Mouse (Mus musculus): ENCODE results near the gene Ncoa3.
A peak's percentile ranks its signal among the peaks of the same experiment; 100 is the strongest.

Ncoa3 gene

DNA sequence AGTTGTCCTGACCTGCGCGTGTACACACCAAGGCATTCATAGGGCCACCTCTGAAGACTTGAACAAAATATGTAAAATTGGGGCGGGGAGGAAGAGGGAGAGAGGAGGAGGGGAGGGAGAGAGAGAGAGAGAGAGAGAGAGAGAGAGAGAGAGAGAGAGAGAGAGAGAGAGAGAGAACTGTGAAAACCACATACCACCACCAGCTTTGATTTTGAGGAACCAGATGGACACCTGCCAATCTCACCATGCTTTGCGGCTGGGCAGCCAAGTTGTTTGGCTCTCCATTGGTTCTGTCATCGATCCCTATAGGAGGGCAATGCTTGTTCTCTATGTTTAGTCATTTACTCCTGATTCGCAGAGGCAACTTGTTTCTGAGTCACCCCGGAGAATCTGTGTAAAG lies 21.7 kb upstream of the Ncoa3 start:
- no peak for DNase-seq (ENCODE audit: low read depth, low spot score)

DNA sequence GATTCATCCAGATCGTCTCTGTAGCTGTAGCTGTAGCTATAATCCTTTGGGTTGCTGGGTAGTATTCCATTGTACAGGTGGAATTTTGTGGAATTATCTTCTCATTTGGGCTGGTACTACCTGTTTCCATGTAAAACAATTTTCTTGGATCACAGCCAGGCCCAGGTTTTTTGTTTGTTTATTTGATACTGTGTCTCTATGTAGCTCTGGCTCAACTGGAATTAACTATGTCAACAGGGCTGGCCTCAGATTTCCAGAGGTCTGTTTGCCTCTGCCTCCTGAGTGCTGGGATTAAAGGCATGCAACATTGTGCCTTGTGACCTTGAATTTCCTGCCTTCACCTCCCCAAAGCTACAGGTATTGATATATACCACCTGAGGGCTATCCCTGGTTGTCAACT lies 18.1 kb upstream of the Ncoa3 start:
- no peak for DNase-seq (ENCODE audit: low read depth, low spot score)

DNA sequence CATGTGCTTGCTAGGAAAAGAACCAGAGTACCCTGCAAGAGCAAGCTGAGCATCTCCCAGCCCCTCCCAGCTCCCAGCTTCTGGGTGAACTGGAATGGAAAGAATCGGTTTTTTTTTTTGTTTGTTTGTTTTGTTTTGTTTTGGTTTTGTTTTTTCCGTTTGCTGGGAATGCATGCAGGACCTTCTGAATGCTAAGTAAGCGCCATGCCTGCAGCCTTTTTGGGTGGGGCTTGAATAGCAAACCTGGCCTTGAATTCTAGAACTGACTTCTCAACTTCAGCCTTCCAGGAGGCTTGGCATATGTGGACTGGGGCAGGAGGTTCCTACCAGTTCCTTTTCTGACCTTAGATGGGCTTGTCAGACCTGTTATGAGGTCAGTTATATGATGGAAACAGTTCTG lies 16.2 kb upstream of the Ncoa3 start:
- DNase-seq (ENCODE audit: low read depth, low spot score), result no peak

DNA sequence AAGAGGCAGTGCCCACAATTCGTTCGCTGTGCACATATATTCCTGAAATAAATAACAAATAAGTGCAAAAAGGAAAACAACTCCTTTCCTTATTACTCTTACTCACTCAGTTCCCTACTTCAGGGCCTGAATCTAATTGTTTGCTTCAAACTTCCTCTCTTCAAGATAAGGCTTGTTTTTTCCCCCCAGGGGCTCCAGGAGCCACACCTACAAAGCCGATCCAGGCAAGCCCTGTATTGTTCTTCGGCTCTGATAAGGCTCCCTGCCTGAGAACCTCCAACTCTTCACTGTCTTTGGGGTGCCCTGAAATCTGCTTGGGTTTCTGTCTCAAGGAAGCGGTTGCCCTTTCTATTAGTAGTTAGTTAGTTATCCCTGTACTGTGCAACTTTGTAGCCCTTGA lies 15.6 kb upstream of the Ncoa3 start:
- no peak for DNase-seq (ENCODE audit: low read depth, low spot score)

DNA sequence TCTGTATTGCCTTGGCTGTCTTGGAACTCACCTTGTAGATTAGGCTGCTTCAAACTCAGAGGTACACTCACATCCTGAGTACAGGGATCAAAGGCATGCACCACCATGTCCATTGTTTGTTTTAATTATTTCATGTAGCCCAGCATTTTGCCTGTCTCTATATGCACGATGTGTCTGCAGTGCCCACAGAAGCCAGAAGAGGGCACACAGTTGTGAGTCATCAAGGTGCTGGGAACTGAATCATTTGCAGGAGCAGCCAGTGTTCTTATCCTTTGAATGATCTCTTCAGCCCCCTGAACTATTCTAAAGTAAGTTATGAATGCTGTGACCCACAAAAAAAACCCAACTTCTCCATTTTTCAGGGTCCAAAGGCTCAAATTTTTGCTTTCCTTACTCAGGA lies 14.3 kb upstream of the Ncoa3 start:
- DNase-seq (ENCODE audit: low read depth, low spot score), result no peak

DNA sequence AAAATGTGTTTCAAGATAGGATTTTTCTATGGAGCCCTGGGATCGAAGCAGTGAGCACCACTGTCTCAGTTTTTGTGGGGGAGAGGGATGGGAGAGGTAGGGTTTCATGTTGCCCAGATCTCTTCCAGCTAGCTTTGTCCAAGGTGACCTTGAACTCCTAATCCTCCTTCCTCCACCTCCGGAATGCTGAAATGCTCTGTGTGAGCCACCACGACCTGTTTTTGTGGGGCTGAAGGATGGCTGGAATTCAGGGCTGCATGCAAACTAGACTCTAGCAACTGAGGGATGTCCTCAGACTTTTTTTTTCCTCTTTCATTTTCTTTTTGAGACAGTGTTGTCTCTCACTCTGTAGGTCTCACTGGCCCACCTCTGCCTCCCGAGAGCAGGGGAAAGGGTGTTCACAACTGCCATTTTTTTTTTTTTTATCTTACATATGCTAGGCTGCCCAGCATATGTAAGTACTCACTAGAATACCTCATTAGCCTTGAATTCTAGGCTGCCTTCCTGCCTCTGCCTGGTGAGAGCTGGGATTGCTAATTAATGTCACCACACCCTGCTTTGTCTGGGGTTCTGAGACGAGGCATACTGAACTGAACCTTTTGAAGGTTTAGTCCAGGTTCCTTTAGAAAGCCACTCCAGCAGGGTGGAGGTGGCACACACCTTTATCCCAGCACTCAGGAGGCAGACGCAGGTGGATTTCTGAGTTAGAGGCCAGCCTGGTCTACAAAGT lies 11.0 kb upstream of the Ncoa3 start:
- no peak for DNase-seq (ENCODE audit: low read depth, low spot score)

DNA sequence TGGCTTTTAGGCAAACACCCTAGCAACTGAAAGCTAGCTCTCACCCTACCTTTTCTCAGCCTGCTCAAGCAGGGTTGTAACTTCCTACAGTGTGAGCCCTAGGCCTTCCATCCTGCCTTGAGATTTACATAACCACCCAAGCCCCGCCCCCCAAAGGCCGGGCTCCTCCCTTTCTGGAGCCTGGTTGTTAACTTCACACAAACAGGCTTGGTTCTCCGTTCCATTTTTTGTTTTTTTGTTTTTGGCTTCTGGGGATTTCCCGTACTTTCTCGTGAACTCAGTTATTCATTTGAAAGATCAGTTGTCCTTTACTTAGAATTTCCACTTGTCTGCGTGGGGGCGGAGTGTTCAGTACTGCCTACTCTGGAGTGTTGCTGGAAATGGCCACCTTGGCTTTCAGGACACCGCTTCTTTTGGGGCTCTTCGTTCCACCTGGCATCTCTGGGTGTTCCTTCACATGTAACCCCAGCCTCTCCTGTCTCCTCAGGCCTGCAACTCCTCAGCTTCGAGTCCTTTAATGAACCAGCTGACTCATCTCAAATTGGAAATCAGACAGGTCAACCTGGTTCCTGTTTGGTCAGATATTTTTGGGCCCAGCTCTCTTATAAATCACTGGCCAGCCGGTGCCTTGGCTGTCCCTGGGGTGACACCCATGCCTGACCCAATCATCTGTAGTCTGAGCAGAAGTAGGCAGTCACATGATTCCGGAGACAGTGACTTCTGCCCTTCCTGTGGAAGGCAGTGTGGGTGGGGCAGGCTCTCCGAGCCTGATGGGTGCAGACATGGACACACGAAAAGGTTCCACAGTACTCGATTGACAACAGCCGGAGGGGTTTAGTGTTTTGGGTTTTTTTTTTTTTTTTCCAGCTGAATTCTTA lies 9.7 kb upstream of the Ncoa3 start:
- DNase-seq (ENCODE audit: low read depth, low spot score), result no peak

DNA sequence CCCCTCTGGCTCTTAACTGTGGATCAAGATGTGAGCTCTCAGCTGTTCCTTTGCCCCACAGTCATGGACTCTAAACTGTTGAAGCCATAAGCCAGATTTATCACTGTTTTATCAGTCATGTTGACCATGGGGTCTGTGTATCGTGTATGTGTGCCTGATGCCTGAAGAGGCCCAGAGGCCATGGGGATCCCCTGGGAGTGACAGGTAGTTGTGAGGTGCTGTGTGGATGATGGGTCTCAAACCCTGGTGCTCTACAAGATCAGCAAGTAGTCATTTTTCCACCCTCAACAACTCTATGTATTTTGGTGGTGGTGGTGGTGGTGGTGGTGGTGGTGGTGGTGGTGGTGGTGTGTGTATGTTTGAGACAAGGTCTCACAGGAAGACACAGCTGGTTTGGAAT lies 8.1 kb upstream of the Ncoa3 start:
- no peak for DNase-seq (ENCODE audit: low read depth, low spot score)

DNA sequence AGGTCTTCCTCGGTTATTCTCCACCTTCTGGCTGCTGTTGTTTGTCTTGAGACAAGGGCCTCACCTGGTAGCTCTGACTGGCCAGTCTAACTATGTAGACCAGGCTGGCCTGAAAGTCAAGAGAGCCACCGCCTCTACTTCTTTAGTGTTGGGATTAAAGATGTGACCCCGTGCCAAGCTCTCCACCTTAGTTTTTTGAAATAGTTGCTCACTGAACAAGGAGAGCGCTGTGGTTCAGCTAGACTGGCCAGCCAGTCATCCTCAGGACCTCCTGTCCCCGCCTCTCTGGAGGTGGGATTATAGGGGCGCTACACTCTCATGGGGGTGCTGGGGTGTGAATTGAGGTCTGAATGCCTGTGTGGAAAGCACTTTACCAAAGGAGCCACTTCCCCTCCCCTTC lies 7.5 kb upstream of the Ncoa3 start:
- no peak for DNase-seq (ENCODE audit: low read depth, low spot score)

DNA sequence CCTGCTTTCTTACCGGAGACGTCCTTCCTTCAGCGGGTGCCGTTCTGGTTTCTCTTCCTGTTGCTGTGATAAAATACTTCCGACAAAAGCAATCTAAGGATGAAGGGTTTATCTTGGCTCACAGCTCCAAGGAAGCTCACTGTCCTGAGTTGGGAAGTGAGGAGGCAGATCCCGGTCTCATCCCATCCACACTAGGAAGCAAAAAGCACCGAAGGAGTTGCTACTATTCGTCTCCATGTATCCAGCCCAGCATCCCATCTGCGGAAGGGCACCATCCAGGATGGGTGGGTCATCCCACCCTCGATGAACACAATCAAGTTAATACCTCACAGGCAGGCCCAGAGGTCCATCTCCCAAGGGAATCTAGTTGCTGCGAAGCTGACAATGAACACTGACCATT lies 6.9 kb upstream of the Ncoa3 start:
- no peak for DNase-seq (ENCODE audit: low read depth, low spot score)

DNA sequence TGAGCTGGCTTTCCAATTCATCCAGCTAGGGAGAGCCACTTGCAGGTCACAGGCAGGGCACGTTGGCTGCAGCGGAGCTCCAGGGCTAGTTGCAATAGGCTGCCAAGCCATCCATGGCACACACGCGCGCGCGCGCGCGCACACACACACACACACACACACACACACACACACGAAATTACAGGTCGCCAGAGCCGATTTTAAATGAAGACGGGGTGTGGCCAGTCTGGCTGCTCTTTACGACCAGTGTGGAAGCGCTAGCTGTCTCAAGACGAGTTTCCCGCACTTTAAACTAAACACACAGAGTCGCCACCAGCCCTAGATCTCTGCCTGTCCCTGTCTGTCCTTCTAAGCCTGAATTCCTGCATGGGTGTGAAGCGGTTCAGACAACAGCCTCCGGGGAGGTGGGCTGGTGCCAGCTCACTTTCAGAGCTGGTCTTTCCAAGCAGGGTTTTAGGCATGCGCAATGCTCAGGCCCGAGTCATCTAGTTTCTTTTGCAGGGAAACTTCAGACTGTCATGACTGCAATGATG lies 5.4 kb upstream of the Ncoa3 start:
- peak; percentile 47 for DNase-seq (ENCODE audit: low read depth, low spot score)

DNA sequence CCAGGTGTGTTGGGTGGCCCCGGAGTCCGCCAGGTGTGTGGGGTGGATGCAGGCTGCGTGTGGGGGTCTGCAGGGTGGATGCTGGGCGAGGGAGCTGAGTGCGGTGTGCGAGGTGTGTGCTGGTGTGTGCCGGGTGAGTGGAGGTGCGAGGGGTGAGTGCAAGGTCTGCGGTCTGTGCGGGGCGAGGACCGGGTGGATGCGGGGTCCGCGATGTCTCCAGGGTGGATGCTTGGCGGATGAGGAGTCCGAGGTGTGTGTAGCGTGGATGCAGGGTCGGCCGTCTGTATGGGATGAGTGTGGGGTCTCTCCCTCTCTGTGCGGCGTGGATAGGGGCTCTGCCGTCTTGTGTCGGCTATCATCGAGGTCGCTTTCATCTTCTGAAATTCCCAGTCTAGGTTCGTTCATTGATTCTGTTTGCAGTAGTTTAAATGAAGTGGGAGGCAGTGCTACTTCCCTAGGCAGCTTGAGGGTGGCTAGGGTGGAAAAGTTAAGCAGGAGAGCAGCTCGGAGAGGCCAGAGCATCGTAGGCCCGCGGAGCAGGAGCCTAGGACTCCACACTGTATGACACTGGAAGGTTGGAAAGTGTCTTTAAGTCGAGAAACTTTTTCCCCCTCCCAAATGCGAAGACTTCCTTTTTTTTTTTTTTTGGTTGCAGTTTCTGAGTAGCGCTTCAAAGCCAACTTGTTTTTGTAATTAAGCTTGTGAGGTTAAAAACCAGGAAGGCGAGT lies 901 bp downstream of the Ncoa3 start:
- no peak for DNase-seq (ENCODE audit: low read depth, low spot score)

DNA sequence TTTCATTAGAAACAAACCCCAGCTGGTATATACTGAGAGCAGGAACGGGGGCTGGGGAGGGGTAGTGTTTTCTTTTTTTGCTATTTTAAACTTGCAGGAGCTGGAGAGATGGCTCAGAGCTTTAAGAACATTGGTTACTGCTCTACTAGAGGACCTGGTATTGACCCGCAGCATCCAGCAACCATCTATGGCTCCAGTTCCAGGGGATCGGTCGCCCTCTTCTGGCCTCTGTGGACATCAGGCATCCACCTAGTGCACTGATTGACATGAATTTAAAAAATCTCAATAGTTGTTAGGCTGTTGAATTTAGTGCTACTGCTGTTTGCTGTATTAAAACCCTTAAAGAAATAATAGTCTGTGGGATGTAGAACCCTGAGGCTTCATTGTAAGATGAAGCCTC lies 1.9 kb downstream of the Ncoa3 start:
- DNase-seq (ENCODE audit: low read depth, low spot score), result no peak

DNA sequence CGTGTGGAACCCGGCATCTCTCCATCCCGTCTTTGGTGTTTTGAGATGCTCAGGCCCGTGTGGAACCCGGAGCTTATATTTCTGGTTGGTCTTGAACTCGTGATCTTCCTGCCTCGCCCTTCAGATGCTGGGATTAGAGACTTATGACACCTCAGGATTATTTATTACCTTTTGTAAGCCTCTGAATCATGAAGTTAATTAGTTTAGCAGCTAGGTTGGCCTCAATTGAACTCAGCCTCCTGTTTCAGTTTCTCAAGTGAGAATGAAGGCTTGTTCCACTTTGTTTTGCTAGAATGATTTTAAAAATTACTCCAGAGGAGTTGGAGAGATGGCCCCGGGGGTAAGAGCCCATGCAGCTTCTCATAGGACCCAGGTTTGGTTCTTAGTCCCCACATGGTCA lies 3.3 kb downstream of the Ncoa3 start:
- no peak for DNase-seq (ENCODE audit: low read depth, low spot score)

DNA sequence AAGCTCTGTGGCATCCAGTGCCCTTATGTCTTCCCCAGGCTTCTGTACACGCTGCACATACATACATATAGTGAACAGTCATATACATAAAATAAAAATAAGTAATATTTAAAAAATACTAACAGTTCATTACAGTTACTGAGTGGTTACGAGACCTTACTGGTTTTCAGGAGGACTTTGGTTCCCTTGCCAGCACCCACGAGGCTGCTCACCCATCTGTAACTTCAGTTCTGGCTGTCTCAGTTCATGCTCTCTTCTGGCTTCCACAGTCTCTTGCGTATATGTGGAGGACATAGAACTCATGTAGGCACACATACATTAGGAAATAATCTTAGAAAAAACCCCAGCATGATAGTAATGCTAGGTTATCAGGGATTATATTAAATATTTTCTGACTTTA lies 3.7 kb downstream of the Ncoa3 start:
- DNase-seq (ENCODE audit: low read depth, low spot score), result no peak

DNA sequence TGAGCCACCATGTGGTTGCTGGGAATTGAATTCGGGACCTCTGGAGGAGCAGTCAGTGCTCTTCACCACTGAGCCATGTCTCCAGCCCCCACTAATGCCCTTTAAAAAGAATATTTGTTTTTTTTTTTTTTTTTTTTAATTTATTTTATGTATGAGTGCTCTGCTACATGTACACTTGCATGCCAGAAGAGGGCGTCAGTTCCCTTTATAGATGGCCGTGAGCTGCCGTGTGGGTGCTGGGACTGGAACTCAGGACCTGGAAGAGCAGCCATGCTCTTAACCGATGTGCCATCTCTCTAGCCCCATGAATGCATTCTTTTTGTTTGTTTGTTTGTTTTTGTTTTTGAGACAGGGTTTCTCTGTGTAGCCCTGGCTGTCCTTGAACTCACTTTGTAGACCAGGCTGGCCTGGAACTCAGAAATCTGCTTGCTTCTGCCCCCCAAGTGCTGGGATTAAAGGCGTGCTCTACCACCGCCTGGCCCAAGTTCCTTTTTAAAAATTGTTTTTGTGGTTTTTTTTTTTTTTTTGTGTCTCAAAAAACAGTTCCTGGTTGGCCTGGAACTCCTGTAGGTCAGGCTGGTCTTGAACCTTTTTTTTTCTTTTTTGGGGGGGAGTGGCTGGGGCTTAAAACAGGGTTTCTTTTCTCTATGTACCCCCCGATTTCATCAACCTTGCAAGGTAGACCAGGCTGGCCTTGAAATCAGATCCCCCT lies 5.0 kb downstream of the Ncoa3 start:
- no peak for DNase-seq (ENCODE audit: low read depth, low spot score)

DNA sequence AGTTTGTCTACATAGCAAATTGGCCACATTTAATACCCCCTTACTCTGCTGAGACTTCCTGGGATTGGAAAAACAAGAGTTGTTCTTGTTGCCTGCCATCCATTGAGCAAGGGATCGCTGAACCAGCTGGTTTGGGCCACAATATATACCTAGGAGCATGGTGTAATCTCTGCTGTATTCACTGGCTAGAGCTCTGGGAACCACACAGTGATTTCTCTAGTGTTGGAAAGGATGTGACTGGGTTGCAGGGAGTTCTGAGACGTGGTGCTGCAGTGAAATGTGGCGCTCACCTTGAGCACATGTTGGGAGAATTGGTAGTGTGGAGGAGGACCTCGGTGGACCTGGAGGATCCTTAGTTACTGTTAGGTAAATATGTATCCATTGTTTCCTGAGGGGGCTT lies 6.5 kb downstream of the Ncoa3 start:
- no peak for DNase-seq (ENCODE audit: low read depth, low spot score)

DNA sequence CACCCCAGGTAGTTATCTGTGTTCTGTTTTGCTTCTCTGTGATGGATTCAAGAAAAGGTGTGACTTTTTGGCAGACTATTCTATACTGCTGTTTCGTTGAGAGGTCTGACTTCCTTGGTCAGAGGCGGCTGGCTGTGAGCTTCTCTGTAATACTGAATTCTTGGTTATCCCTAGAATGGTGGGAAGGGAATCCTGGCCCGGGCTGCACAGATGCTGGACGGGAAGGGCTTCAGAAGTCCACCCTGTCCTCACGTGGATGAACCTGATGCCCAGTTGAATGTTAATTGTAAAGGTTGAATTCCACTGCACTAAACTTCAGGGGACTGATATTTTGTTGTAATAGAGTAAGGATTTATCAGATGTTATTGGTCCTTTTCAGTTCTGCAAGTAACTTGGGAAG lies 7.4 kb downstream of the Ncoa3 start:
- DNase-seq (ENCODE audit: low read depth, low spot score), result peak; percentile 55

DNA sequence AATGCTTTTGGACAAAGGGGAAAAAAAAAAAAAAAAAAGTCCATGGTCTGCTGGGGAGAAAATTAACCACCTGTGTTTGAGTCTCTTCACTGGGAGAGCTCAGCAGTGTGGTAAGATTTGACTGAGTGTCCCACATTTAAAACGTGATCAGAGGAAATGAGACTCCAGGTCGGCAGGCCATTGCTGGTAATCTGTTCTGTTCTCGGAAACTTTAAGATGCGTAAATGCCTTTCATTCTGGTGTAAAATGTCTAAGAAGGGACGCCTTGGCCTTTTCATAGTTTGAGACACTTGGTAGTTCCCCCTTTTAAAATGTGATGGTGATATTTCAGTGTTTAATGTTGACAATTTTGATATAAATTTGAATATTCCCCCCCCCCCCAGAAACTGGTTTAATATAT lies 7.8 kb downstream of the Ncoa3 start:
- DNase-seq (ENCODE audit: low read depth, low spot score), result no peak

DNA sequence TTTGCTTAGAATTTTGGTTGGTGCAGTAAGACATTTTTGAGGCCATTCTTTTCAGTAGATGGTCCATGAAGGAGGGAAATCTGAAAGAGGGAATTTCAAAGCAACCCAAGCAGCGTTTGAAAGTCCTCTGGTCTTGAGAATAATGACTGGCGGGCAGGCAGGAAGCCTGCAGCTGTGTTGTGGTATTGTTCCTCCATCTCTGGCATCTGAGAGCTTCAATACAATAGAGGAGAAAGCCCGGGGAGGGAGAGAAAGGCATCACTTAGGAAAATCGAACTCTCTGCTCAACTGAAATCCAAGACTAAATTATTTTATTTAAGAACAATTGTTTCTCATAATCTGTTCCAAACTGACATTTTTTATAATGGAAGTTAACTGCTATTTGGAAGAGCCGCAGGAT lies 8.3 kb downstream of the Ncoa3 start:
- peak; percentile 48 for DNase-seq (ENCODE audit: low read depth, low spot score)

DNA sequence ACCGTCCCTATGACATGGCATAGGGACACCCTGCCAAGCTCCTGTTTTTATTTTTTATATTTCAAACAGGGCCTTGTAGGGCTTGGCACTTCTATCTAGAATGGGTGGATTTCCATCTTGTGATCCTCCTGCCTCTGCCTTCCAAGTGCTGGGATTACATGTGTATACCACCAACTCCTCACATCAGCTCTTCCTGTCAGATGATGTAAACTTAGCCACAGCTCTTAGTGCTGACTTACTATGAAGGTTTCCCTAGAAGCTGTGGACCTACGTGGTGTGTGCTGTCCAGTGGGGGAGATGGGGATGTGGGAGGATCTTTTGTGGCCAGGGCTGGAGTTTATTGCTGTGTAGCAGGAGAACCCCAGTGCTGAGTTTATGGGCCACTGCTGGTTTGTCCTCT lies 8.9 kb downstream of the Ncoa3 start:
- DNase-seq (ENCODE audit: low read depth, low spot score), result no peak

DNA sequence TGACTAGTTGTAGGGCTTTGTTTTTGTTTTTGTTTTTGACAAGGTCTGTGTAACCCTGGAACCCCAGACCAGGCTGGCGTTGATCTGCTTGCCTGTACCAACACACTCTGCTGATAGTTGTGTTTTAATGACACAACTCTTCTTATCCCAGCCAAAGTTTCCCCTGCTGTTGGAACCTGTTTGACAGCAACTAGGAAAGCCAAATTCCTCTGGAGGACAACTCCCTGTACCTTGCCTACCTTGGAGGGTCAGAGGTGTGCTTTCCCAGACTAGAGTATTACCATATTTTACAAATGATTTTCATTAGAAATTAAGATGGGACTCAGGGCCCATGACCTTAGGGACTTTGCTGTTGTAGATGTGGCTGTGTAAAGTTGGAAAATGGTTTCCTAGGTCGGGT lies 9.3 kb downstream of the Ncoa3 start:
- no peak for DNase-seq (ENCODE audit: low read depth, low spot score)

All from mesoderm, embryonic 11.5 days (tissue).